Mouse (Mus musculus) CH12.LX (cell line): ENCODE measurements around the gene Tpd52l2.

Source experiments
- CHD1 ChIP-seq: IDR thresholded peaks from 2 replicates; pipeline ENCODE4 v1.6.1; 2012; ENCODE audit warnings: low read depth, low read length, improper control_type of control experiment, inconsistent platforms
- CTCF ChIP-seq, 2 experiments: IDR thresholded peaks in 1 of 2; conservative IDR thresholded peaks in 1 of 2; 2 replicates each; pipeline ENCODE4 v1.5.1; 2011 to 2012; ENCODE audit warnings: low read depth in 2 of 2, low read length in 2 of 2, improper control_type of control experiment in 1 of 2, inconsistent platforms in 1 of 2, mild to moderate bottlenecking in 1 of 2, moderate library complexity in 1 of 2
- EP300 ChIP-seq: IDR thresholded peaks from 2 replicates; pipeline ENCODE4 v1.6.1; 2011; ENCODE audit warnings: low read length, improper control_type of control experiment
- ETS1 ChIP-seq: conservative IDR thresholded peaks from 2 replicates; pipeline ENCODE4 v1.6.1; 2012; ENCODE audit warnings: low read depth, mild to moderate bottlenecking, inconsistent platforms, low read length, improper control_type of control experiment, moderate library complexity
- NELFE ChIP-seq: IDR thresholded peaks from 2 replicates; pipeline ENCODE4 v1.6.1; 2011; ENCODE audit warnings: low read depth, low read length, improper control_type of control experiment
- NRF1 ChIP-seq: IDR thresholded peaks from 2 replicates; pipeline ENCODE4 v1.6.1; 2014; ENCODE audit warnings: low read depth, mild to moderate bottlenecking, inconsistent platforms, low read length, improper control_type of control experiment, moderate library complexity
- POLR2A ChIP-seq: IDR thresholded peaks from 2 replicates; pipeline ENCODE4 v1.6.1; 2011; ENCODE audit warnings: low read depth, mild to moderate bottlenecking, improper control_type of control experiment, low read length
- USF1 ChIP-seq: IDR thresholded peaks from 2 replicates; pipeline ENCODE4 v1.6.1; 2014; ENCODE audit warnings: low read depth, mild to moderate bottlenecking, inconsistent platforms, low read length, improper control_type of control experiment
- ZC3H11A ChIP-seq: IDR thresholded peaks from 2 replicates; pipeline ENCODE4 v1.6.1; 2012; ENCODE audit warnings: low read depth, mild to moderate bottlenecking, inconsistent platforms, low read length, improper control_type of control experiment

- TF ChIP-seq CTCF (conservative IDR thresholded peaks at IDR 0.05 in 1 of 2, IDR thresholded peaks at IDR 0.05 in 1 of 2; ENCODE audit: low read depth in 2 of 2, low read length in 2 of 2) (no peak), NRF1 (no peak), ZC3H11A (no peak), ETS1 (no peak), POLR2A (no peak), USF1 (no peak), EP300 (no peak), CHD1 (no peak), NELFE (no peak)
Observed at GRCm38 (mm10) chr2:181461536-181462100, 35.3 kb upstream of the Tpd52l2 start.
